Mouse (Mus musculus) G1E (cell line): ENCODE results near the gene Tm4sf5. TPM values are rescaled to one million over a fixed set of nuclear protein-coding genes. Genes with fewer than 3 reads are reported as not detected.
A peak's percentile ranks its signal among the peaks of the same experiment; 100 is the strongest.
"Not testable (repeated sequence)": the region's sequence is repeated elsewhere in the genome, so short reads cannot be mapped to it uniquely, and the experiment has no call there.

ENCODE experiments used
- ATAC-seq: 2 replicates; pipeline ENCODE4 v1.8.0; 2016; ENCODE audit warnings: mild to moderate bottlenecking; ENCODE audit not compliant: insufficient number of reproducible peaks, poor library complexity, low FRiP score, severe bottlenecking; ENCODE audit errors: extremely low read depth
- DNase-seq: peaks from one replicate; pipeline ENCODE4 v3.0.0; 2012; ENCODE audit warnings: low spot score
- H3K27me3 ChIP-seq: 2 replicates; pipeline ENCODE4 v1.6.1; 2012; ENCODE audit warnings: mild to moderate bottlenecking, low read length, inconsistent platforms; ENCODE audit not compliant: insufficient read depth
- H3K36me3 ChIP-seq: replicated peaks from 2 replicates; pipeline ENCODE3; 2012; ENCODE audit warnings: mild to moderate bottlenecking, inconsistent platforms
- H3K4me1 ChIP-seq: 2 replicates; pipeline ENCODE4 v1.6.1; 2012; ENCODE audit warnings: low read depth, low read length, inconsistent platforms, mixed read lengths; ENCODE audit not compliant: insufficient read depth
- H3K4me3 ChIP-seq: 2 replicates; pipeline ENCODE4 v1.5.1; 2012; ENCODE audit warnings: low read depth, mild to moderate bottlenecking, inconsistent platforms, low read length, moderate library complexity, mixed read lengths
- H3K9me3 ChIP-seq: replicated peaks from 2 replicates; pipeline ENCODE4 v1.6.1; 2012; ENCODE audit warnings: inconsistent platforms
- CTCF ChIP-seq: IDR thresholded peaks from 2 replicates; pipeline ENCODE4 v1.5.1; 2012; ENCODE audit warnings: low read depth, low read length, inconsistent platforms, mixed read lengths
- GATA1 ChIP-seq: IDR thresholded peaks from 2 replicates; pipeline ENCODE4 v1.6.1; 2012; ENCODE audit warnings: borderline replicate concordance, low read length, inconsistent platforms, mixed read lengths
- GATA2 ChIP-seq: IDR thresholded peaks from 2 replicates; pipeline ENCODE4 v1.6.1; 2012; ENCODE audit warnings: low read depth, low read length, inconsistent platforms, borderline replicate concordance
- POLR2AphosphoS5 ChIP-seq: IDR thresholded peaks from 2 replicates; pipeline ENCODE4 v1.6.1; 2012; ENCODE audit warnings: low read depth, low read length, inconsistent platforms; ENCODE audit not compliant: insufficient replicate concordance
- TAL1 ChIP-seq: conservative IDR thresholded peaks from 2 replicates; pipeline ENCODE4 v1.6.1; 2012; ENCODE audit warnings: low read depth, low read length, inconsistent platforms, mixed read lengths
- polyA plus RNA-seq: library from polyadenylated mRNA; stranded (reverse); fragments of >175 nt; gene quantifications from 2 replicates; pipeline ENCODE4 v1.2.3, GENCODE M21; 2012
- total RNA-seq, 2 experiments: library from RNA; stranded (forward) in 1 of 2; stranded (reverse) in 1 of 2; fragments of 200-1000 nt in 1 of 2; fragments of >200 nt in 1 of 2; fragmentation: Nextera tagmentation in 1 of 2; gene quantifications; 2 replicates each; pipeline ENCODE4 v1.2.3; 2014 to 2017

Gene Tm4sf5
- total and polyA plus RNA-seq, 3 experiments, result not detected

DNA sequence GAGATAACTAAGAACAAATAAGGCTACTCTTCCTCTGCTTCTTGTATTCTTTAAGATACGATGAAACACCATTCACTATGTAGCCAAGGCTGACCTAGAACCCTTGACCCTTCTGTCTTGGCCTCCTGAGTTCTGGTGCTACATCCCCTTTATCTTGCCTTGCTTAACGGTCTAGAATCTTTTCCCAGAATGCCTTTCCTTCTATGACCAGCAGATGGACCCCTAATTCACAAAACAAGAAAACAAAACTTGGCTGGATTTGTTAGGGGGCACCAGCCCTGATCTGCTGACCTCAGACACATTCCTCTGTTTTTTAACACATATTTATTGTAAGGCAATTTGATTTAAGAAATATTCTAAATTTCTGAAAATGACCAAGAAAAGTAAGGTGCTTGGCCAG lies 11.3 kb downstream of the Tm4sf5 start:
- H3K36me3 ChIP-seq, result no peaks in the 10 kb centered on the region
- ATAC-seq, result no peak
- TF ChIP-seq CTCF, result peak; percentile 39; the same call in 1 of the 2 replicates
- TF ChIP-seq POLR2AphosphoS5, result no peak

DNA sequence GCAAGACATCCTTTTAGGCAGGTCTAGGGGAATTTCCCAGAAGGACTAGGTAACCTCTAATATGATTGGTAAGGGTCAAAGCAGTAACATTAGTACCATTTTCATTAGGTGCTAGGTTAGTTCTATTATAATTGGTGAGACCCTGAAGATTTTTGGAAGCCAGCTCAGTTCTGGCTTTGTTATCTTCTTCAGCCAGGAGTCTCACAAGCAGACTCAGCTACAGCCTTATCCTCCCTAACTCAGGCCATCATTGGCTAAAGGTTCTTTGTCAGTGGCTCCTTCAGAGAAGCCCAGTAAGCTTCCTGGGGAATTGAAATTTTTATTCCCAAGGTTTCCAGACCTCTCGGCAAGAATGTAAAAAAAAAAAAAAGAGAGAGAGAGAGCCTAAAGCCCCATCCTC lies 13.4 kb downstream of the Tm4sf5 start:
- Histone ChIP-seq H3K4me3 (no peak overlapping the region), H3K27me3 (peaks cover 22% of the 10 kb centered on the region), H3K4me1 (peaks cover 4% of the 10 kb centered on the region; the same call in 1 of the 2 replicates), H3K36me3 (no peaks in the 10 kb centered on the region), H3K9me3 (no peaks in the 10 kb centered on the region)
- no peak for DNase-seq
- no peak for ATAC-seq
- TF ChIP-seq TAL1 (no peak), POLR2AphosphoS5 (no peak), GATA1 (no peak), CTCF (no peak), GATA2 (no peak)

More for the DNA sequence above, 11.3 kb downstream of the Tm4sf5 start:
- Histone ChIP-seq H3K4me3 (no peak overlapping the region), H3K27me3 (peaks cover 30% of the 10 kb centered on the region), H3K9me3 (no peaks in the 10 kb centered on the region), H3K4me1 (peaks cover 4% of the 10 kb centered on the region; the same call in 1 of the 2 replicates)
- DNase-seq, result no peak

DNA sequence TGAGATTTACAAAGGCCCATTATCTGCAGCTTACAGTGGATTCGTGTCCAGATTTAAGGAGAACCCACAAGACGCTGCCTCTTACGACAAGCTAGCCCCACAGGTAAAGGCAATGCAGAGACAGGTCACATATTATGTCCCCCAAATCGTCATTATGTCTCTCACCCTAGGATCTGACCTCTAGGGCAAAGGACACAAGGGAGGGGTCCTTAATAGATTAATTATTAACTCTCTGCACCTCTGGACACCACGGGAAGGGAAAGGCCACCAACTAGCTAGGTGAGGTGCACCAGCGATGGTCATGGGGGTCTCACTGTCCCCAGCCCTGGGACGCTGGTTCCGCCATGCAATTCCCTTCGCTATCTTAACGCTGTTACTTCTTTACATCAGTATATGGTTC lies 13.9 kb downstream of the Tm4sf5 start, which contains the start of gene Gltpd2:
Gene Gltpd2, plus strand, starts transcription at position 274 of the 400 bp plus-strand sequence.
- TF ChIP-seq TAL1 (no peak), CTCF (no peak), GATA2 (no peak), GATA1 (no peak)
- Histone ChIP-seq H3K4me1 (peaks cover 4% of the 10 kb centered on the region; the same call in 1 of the 2 replicates), H3K4me3 (no peak within 1 kb of the TSS), H3K9me3 (no peaks in the 10 kb centered on the region), H3K36me3 (no peaks in the 10 kb centered on the region), H3K27me3 (peaks cover 17% of the 10 kb centered on the region)
- DNase-seq, result no peak
- no peak for ATAC-seq

DNA sequence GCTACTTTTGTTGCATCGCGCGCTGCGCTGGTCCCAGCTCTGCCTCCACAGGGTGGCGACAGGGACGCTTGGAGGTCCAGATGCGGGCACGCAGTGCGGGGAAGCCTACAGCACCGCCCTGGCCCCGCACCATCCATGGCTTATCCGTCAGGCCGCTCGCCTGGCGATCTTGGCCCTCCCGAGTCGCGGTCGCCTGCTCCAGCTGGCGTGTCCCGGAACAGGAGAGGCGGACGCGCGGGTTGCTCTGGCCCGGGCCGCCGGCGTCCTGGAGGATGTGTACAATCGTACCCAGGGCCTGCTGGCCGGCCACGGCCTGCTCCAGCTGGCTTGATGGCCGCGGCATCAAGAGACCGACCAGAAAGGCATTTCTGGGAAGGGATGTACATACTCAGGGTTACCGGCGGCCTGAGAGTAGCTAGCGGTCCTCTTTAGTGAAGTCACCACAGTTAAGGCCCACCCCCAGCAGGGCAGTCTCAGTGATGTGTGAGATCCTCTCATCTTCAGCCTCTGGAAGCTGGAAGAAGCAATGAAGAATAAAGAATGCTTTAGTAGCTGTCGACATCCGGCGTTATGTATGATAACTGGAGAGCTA lies 15.2 kb downstream of the Tm4sf5 start:
- Histone ChIP-seq H3K4me3 (no peak overlapping the region; the same call in 1 of the 2 replicates), H3K36me3 (no peaks in the 10 kb centered on the region), H3K27me3 (peaks cover 11% of the 10 kb centered on the region), H3K9me3 (no peaks in the 10 kb centered on the region), H3K4me1 (peaks cover 7% of the 10 kb centered on the region; the same call in 1 of the 2 replicates)
- TF ChIP-seq GATA1, result no peak
- no peak for TF ChIP-seq GATA2
- TF ChIP-seq TAL1, result no peak
- no peak for TF ChIP-seq CTCF
- no peak for TF ChIP-seq POLR2AphosphoS5
- ATAC-seq (no peak), DNase-seq (no peak)

DNA sequence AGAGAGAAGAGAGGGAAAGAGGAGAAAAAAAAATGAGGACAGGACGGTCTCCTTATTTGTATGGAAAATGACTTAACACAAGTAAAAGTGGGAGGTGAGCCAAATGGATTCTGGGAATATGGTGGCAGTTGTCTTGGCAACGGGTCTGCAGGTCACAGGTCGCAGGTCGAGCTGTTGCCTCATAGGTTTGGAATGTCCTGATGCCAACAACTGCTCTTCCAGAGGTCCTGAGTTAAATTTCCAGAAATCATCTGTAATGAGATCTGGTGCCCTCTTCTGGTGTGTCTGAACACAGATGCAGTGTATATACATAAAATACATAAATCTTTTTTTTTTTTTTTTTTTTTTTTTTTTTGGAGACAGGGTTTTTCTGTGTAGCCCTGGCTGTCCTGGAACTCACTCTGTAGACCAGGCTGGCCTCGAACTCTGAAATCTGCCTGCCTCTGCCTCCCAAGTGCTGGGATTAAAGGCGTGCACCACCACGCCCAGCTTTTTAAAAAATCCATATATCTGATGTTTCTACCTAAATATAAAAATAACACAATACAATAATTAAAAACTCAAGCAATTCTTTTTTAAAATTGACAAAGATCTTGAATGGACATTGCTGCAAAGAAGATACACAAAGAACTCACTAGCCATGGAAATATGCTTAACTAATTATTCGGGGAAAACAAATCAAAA lies 18.4 kb downstream of the Tm4sf5 start:
- H3K4me1 ChIP-seq, result peaks cover 24% of the 10 kb centered on the region
- not testable (repeated sequence) for H3K9me3 ChIP-seq, H3K4me3 ChIP-seq, ATAC-seq, DNase-seq
- H3K36me3 ChIP-seq, result peaks cover 26% of the 10 kb centered on the region
- H3K27me3 ChIP-seq, result peaks cover 11% of the 10 kb centered on the region

DNA sequence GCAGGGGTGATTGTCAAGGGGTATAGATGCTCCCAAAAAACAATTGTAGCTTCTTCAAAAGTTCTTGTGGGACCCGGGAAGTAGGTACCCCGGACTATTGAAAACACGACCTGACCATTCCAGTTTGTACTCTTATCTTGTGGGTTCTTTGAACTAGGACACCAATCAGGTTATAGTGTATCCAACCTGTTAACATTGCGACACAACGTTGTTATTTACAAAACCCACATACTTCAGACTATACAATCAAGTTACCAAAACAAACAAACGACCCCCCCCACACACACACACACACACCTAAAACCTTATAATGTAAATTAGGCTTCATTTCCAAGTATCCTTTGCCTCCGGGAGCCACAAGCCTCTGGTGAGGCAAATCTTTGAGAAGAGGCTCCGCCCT lies 19.7 kb downstream of the Tm4sf5 start:
- ATAC-seq (no peak), DNase-seq (no peak)
- H3K27me3 ChIP-seq, result peaks cover 8% of the 10 kb centered on the region
- no peaks in the 10 kb centered on the region for H3K9me3 ChIP-seq
- TF ChIP-seq GATA1 (no peak), GATA2 (no peak), CTCF (no peak), TAL1 (no peak), POLR2AphosphoS5 (no peak)
- H3K4me3 ChIP-seq, result peak overlapping the region; percentile 75
- H3K36me3 ChIP-seq, result peaks cover 38% of the 10 kb centered on the region
- peaks cover 19% of the 10 kb centered on the region for H3K4me1 ChIP-seq
